Mouse (Mus musculus): ENCODE measurements around the gene Rbm47. TPM values are rescaled to one million over a fixed set of nuclear protein-coding genes. Genes with fewer than 3 reads are reported as not detected.

Gene Rbm47
- polyA plus RNA-seq, 1 experiment from 2014 or later: 1.8 TPM

DNA sequence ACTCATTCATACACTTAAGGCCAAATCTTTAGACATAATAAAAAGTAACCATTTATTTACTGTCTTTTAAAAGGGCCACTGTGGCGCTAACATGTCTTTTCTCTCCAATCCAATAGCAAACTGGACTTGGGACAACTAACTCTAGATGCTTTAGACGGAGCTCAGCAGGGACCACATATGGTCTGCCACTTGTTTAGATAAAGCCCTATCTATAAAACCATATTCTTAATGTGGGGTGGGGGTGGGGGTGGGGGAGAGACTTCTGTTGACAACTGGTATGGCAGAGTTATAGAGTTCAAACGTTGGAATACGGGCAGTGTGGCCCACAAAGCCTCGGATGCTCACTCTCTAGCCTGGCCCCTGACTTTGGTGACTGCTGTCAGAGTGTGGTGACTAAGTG, 141.2 kb downstream of the Rbm47 start:
- H3K4me1 ChIP-seq (ENCODE audit: control insufficient read depth in 2 of 2, insufficient read depth in 2 of 2, low read length in 2 of 2): no peaks in the 10 kb centered on the region; a peak in 1 of 4 replicates
- H3K4me2 ChIP-seq (ENCODE audit: low read length): no peak overlapping the region
- H3K9ac ChIP-seq (ENCODE audit: low read length): no peak overlapping the region
- 65% methylated on average over 5 of the region's 5 CpGs for WGBS
- H3K36me3 ChIP-seq (ENCODE audit: control insufficient read depth, insufficient read depth, low read length): no peaks in the 10 kb centered on the region
- H3K9me3 ChIP-seq (ENCODE audit: control insufficient read depth, low read length): 0 out of 2 replicates have a peak, but pooled peaks cover 2% of the 10 kb centered on the region
- no peaks in the 10 kb centered on the region for H3K27me3 ChIP-seq (ENCODE audit: control insufficient read depth, insufficient read depth, low read length)
- ATAC-seq (ENCODE audit: insufficient number of reproducible peaks, insufficient read depth, low FRiP score, low read depth): no peak
- no peak overlapping the region for H3K27ac ChIP-seq (replicated peaks in 1 of 2; ENCODE audit: control insufficient read depth in 1 of 2, insufficient read depth in 1 of 2, low read depth in 2 of 2, low read length in 2 of 2)
- no peak overlapping the region for H3K4me3 ChIP-seq (ENCODE audit: control insufficient read depth in 1 of 2, insufficient read depth in 1 of 2, low read depth in 1 of 2, low read length in 2 of 2)

DNA sequence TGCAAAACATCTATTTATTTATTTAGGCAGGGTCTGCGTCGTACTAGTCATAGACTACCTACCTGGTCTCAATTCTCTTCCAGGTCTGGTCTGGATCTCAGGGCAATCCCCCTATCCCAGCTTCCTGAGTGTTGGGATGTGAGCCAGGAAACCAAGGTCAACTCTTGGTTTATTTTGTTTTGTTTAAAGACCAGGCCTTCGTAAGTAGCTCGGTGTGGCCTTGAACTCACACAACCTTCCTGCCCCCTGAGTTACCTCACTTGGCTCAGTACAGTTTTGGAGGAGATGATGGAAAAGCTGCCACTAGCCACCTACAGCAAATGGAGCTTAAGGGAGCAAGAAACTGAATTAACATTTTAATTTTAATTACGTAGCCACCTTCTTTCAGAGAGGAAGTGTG, 144.7 kb downstream of the Rbm47 start:
- H3K9me3 ChIP-seq (ENCODE audit: control insufficient read depth, low read length): 0 out of 2 replicates have a peak, but pooled peaks cover 10% of the 10 kb centered on the region
- no peak overlapping the region for H3K27ac ChIP-seq (replicated peaks in 1 of 2; ENCODE audit: control insufficient read depth in 1 of 2, insufficient read depth in 1 of 2, low read depth in 2 of 2, low read length in 2 of 2)
- ATAC-seq (ENCODE audit: insufficient number of reproducible peaks, insufficient read depth, low FRiP score, low read depth): no peak
- no peaks in the 10 kb centered on the region for H3K4me1 ChIP-seq (ENCODE audit: control insufficient read depth in 2 of 2, insufficient read depth in 2 of 2, low read length in 2 of 2)
- WGBS: 84% methylated on average over 5 of the region's 5 CpGs
- H3K27me3 ChIP-seq (ENCODE audit: control insufficient read depth, insufficient read depth, low read length): no peaks in the 10 kb centered on the region
- no peak overlapping the region for H3K4me3 ChIP-seq (ENCODE audit: control insufficient read depth in 1 of 2, insufficient read depth in 1 of 2, low read depth in 1 of 2, low read length in 2 of 2)
- no peak overlapping the region for H3K9ac ChIP-seq (ENCODE audit: low read length)
- no peaks in the 10 kb centered on the region for H3K36me3 ChIP-seq (ENCODE audit: control insufficient read depth, insufficient read depth, low read length)
- no peak overlapping the region for H3K4me2 ChIP-seq (ENCODE audit: low read length)

DNA sequence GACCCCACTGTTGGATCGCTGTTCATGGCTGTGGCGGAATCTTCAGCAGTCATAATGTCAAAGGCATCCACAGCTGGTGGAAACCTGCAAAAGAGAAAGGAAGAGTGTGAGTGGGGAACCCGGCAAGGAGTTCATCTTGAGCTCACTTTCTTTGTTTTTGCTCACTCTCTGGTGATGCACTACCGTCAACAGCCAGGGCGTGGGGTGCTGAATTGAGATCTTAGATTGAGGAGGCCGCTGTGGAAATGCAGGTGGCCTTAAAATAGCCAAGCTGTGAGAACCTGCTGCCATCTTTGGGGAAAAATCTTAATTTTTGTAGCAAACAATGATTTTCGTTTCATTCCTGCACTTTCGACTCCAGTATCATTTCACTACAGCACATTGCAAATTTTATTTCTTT, 145.7 kb downstream of the Rbm47 start:
- H3K4me3 ChIP-seq (ENCODE audit: control insufficient read depth in 1 of 2, insufficient read depth in 1 of 2, low read depth in 1 of 2, low read length in 2 of 2): no peak overlapping the region
- no peak overlapping the region for H3K4me2 ChIP-seq (ENCODE audit: low read length)
- H3K27ac ChIP-seq (replicated peaks in 1 of 2; ENCODE audit: control insufficient read depth in 1 of 2, insufficient read depth in 1 of 2, low read depth in 2 of 2, low read length in 2 of 2): no peak overlapping the region
- 0 out of 2 replicates have a peak, but pooled peaks cover 10% of the 10 kb centered on the region for H3K9me3 ChIP-seq (ENCODE audit: control insufficient read depth, low read length)
- H3K27me3 ChIP-seq (ENCODE audit: control insufficient read depth, insufficient read depth, low read length): no peaks in the 10 kb centered on the region
- ATAC-seq (ENCODE audit: insufficient number of reproducible peaks, insufficient read depth, low FRiP score, low read depth): no peak
- 94% methylated on average over 8 of the region's 8 CpGs for WGBS
- no peaks in the 10 kb centered on the region for H3K4me1 ChIP-seq (ENCODE audit: control insufficient read depth in 2 of 2, insufficient read depth in 2 of 2, low read length in 2 of 2)
- H3K9ac ChIP-seq (ENCODE audit: low read length): no peak overlapping the region
- H3K36me3 ChIP-seq (ENCODE audit: control insufficient read depth, insufficient read depth, low read length): no peaks in the 10 kb centered on the region

DNA sequence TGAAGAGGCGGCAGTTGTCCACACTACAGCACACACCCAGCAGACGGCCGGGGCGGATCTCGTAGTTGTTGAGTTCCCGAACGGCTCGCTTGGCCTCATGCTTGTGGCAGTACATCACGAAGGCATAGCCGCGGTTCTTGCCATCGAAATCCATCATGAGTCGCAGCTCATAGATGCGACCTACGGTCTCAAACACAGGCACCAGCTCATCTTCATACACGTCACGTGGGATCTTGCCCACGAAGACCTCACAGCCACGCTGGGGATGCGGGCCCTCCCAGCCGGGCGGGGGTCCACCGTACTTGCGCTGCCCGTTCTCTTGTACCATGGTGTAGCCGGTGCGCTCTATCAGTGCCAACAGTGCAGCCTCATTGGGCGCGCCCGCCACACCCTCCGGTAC, 146.1 kb downstream of the Rbm47 start:
- Histone ChIP-seq H3K4me1 (ENCODE audit: control insufficient read depth in 2 of 2, insufficient read depth in 2 of 2, low read length in 2 of 2) (no peaks in the 10 kb centered on the region), H3K9ac (ENCODE audit: low read length) (no peak overlapping the region), H3K27ac (replicated peaks in 1 of 2; ENCODE audit: control insufficient read depth in 1 of 2, insufficient read depth in 1 of 2, low read depth in 2 of 2, low read length in 2 of 2) (no peak overlapping the region), H3K27me3 (ENCODE audit: control insufficient read depth, insufficient read depth, low read length) (no peaks in the 10 kb centered on the region), H3K9me3 (ENCODE audit: control insufficient read depth, low read length) (0 out of 2 replicates have a peak, but pooled peaks cover 10% of the 10 kb centered on the region), H3K36me3 (ENCODE audit: control insufficient read depth, insufficient read depth, low read length) (no peaks in the 10 kb centered on the region), H3K4me3 (ENCODE audit: control insufficient read depth in 1 of 2, insufficient read depth in 1 of 2, low read depth in 1 of 2, low read length in 2 of 2) (no peak overlapping the region), H3K4me2 (ENCODE audit: low read length) (no peak overlapping the region)
- WGBS: 96% methylated on average over 31 of the region's 31 CpGs
- no peak for ATAC-seq (ENCODE audit: insufficient number of reproducible peaks, insufficient read depth, low FRiP score, low read depth)

DNA sequence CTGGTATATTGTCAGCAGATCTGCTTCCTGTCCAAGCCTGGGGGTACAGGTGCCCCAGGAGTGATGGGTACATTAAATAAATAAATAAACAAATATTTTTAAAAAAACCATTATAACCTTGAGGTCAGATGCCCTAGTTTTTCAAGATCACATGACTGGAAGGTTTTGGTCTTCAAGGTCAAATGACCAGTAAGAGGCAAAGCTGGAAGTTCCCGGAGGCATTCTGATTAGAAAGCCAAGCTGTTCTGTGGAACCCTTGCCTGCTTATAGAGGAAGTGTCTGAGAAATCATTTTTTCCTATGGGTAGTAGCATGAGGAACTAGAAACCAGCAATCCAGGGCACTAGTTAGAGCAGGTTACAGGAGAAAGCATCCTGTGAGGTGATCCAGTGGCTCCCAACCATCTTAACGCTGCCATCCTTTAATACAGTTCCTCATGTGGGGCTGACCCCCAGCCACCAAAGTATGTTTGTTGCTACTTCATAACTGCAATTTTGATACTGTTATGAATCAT, 157.4 kb downstream of the Rbm47 start:
- Histone ChIP-seq H3K27me3 (ENCODE audit: control insufficient read depth, insufficient read depth, low read length) (no peaks in the 10 kb centered on the region), H3K9me3 (ENCODE audit: control insufficient read depth, low read length) (no peaks in the 10 kb centered on the region), H3K9ac (ENCODE audit: low read length) (no peak overlapping the region), H3K4me1 (ENCODE audit: control insufficient read depth in 2 of 2, insufficient read depth in 2 of 2, low read length in 2 of 2) (no peaks in the 10 kb centered on the region), H3K4me3 (ENCODE audit: control insufficient read depth in 1 of 2, insufficient read depth in 1 of 2, low read depth in 1 of 2, low read length in 2 of 2) (no peak overlapping the region), H3K27ac (replicated peaks in 1 of 2; ENCODE audit: control insufficient read depth in 1 of 2, insufficient read depth in 1 of 2, low read depth in 2 of 2, low read length in 2 of 2) (no peak overlapping the region), H3K36me3 (ENCODE audit: control insufficient read depth, insufficient read depth, low read length) (no peaks in the 10 kb centered on the region), H3K4me2 (ENCODE audit: low read length) (no peak overlapping the region)
- ATAC-seq (ENCODE audit: insufficient number of reproducible peaks, insufficient read depth, low FRiP score, low read depth): no peak
- 82% methylated on average over 2 of the region's 2 CpGs for WGBS

DNA sequence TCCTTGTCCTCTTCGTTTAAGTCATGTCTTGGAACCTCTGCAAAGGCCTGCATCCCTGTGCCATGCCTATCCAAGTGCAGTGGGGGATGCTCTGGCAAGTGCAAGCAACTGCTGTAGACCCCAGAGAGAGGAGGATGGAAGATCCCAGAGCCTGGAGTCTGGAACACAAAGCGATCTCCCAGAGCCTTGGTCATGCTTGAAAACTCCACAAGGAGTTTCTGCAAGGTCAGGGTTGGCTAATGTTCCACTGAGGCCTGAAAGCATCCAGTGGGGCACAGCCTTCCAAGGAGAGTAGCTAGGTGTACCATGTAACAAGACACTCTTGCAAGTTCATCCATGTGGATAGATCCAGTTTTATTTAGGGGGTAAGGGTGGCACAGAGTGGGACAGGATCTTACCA, 158.5 kb downstream of the Rbm47 start:
- Histone ChIP-seq H3K27me3 (ENCODE audit: control insufficient read depth, insufficient read depth, low read length) (no peaks in the 10 kb centered on the region), H3K4me2 (ENCODE audit: low read length) (no peak overlapping the region), H3K4me1 (ENCODE audit: control insufficient read depth in 2 of 2, insufficient read depth in 2 of 2, low read length in 2 of 2) (no peaks in the 10 kb centered on the region), H3K4me3 (ENCODE audit: control insufficient read depth in 1 of 2, insufficient read depth in 1 of 2, low read depth in 1 of 2, low read length in 2 of 2) (no peak overlapping the region), H3K36me3 (ENCODE audit: control insufficient read depth, insufficient read depth, low read length) (no peaks in the 10 kb centered on the region), H3K27ac (replicated peaks in 1 of 2; ENCODE audit: control insufficient read depth in 1 of 2, insufficient read depth in 1 of 2, low read depth in 2 of 2, low read length in 2 of 2) (no peak overlapping the region), H3K9ac (ENCODE audit: low read length) (no peak overlapping the region), H3K9me3 (ENCODE audit: control insufficient read depth, low read length) (no peaks in the 10 kb centered on the region)
- ATAC-seq (ENCODE audit: insufficient number of reproducible peaks, insufficient read depth, low FRiP score, low read depth): no peak
- WGBS: 76% methylated on average over 2 of the region's 2 CpGs

DNA sequence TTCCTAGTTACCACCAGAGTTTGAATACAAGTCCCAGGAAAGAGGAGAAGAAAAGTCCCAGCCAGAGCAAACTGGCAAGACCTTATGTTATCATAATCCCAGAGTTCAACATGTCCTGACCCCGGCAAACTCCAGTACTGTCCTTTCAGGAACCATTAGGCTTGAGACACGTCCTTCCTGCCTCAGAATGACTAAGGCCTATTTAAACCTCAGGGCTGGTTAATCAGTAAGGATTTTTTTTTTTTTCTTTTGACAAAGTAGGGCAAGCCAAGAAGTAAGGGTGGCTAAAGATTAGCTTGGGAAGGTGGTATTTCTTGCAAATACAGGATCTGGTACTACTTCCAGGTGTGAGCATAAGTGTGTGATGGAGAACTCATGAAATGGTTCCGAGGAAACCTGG, 158.9 kb downstream of the Rbm47 start:
- no peak overlapping the region for H3K4me2 ChIP-seq (ENCODE audit: low read length)
- no peaks in the 10 kb centered on the region for H3K9me3 ChIP-seq (ENCODE audit: control insufficient read depth, low read length)
- H3K36me3 ChIP-seq (ENCODE audit: control insufficient read depth, insufficient read depth, low read length): no peaks in the 10 kb centered on the region
- no peak overlapping the region for H3K4me3 ChIP-seq (ENCODE audit: control insufficient read depth in 1 of 2, insufficient read depth in 1 of 2, low read depth in 1 of 2, low read length in 2 of 2)
- no peaks in the 10 kb centered on the region for H3K4me1 ChIP-seq (ENCODE audit: control insufficient read depth in 2 of 2, insufficient read depth in 2 of 2, low read length in 2 of 2)
- H3K9ac ChIP-seq (ENCODE audit: low read length): no peak overlapping the region
- 61% methylated on average over 3 of the region's 3 CpGs for WGBS
- H3K27me3 ChIP-seq (ENCODE audit: control insufficient read depth, insufficient read depth, low read length): no peaks in the 10 kb centered on the region
- no peak overlapping the region for H3K27ac ChIP-seq (replicated peaks in 1 of 2; ENCODE audit: control insufficient read depth in 1 of 2, insufficient read depth in 1 of 2, low read depth in 2 of 2, low read length in 2 of 2)
- no peak for ATAC-seq (ENCODE audit: insufficient number of reproducible peaks, insufficient read depth, low FRiP score, low read depth)

DNA sequence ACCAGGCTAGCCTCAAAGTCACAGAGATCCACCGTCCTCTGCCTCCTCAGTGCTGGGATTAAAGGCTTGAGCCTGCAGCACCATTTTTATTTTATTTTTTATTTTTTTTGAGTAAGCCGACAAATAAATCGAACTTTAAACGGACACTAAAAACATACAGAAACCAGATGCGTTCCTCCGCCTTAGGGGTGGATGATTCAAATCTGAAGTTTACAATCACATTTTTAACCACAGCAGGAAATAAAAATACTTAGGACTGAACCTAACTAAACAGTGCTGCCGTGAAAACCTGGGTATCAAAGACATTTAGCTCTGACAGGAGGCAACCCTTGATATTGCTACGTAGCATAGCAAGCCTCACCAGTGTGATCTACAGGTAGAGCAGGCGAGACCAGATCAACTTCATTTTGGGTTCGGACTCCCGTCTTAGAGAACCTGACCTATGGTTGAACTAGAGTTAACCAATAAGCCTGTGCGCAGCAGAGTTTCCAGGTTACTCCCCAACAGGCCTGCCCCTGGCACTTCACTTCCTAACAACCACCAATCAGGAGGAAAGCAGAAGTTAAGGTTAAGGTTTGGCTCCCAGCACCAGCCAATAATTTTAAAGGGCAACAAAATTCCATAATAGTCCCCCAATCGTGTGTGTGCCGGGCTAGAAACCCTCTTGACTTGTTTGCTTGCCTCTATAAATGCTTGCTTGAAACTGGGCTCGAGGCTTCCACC, 164.5 kb downstream of the Rbm47 start:
- H3K36me3 ChIP-seq (ENCODE audit: control insufficient read depth, insufficient read depth, low read length): no peaks in the 10 kb centered on the region
- H3K4me3 ChIP-seq (ENCODE audit: control insufficient read depth in 1 of 2, insufficient read depth in 1 of 2, low read depth in 1 of 2, low read length in 2 of 2): no peak overlapping the region
- ATAC-seq (ENCODE audit: insufficient number of reproducible peaks, insufficient read depth, low FRiP score, low read depth): no peak
- peaks cover 5% of the 10 kb centered on the region in 2 experiments; a peak in 3 of 4 replicates for H3K4me1 ChIP-seq (ENCODE audit: control insufficient read depth in 2 of 2, insufficient read depth in 2 of 2, low read length in 2 of 2)
- no peak overlapping the region for H3K27ac ChIP-seq (replicated peaks in 1 of 2; ENCODE audit: control insufficient read depth in 1 of 2, insufficient read depth in 1 of 2, low read depth in 2 of 2, low read length in 2 of 2)
- H3K9ac ChIP-seq (ENCODE audit: low read length): no peak overlapping the region
- no peaks in the 10 kb centered on the region for H3K9me3 ChIP-seq (ENCODE audit: control insufficient read depth, low read length)
- no peaks in the 10 kb centered on the region for H3K27me3 ChIP-seq (ENCODE audit: control insufficient read depth, insufficient read depth, low read length)
- H3K4me2 ChIP-seq (ENCODE audit: low read length): no peak overlapping the region
- WGBS: 85% methylated on average over 15 of the region's 15 CpGs

Data from heart, embryonic 14.5 days (tissue).